Comparison of ENCODE assay signal across 8 mouse cellular contexts in the genomic region with DNA sequence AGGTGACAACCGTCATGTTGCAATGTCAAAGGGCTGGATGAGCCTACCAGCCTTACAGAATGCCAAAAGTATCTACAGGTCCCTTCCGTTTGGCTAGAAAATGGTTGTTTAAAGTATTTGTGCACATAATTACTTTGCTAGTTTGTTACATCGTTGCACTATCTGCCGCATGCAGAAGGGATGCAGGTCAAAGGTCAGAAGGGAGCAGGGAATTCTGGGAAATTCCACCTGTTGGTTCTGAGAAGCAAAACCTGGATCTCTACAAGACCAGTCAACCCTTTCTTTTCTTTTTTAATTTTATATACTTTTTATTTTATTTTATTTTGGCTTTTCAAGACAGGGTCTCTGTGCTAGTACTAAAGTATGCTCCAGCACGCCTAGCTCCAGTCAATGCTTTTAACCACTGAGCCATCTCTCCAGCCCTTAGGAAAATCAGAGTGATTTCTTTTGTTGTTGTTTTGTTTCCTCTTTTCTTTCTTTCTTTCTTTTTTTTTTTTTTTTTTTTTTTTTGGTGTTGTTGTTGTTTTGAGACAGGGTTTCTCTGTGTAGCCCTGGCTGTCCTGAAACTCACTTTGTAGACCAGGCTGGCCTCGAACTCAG. TPM values are rescaled to one million over a fixed set of nuclear protein-coding genes. Genes with fewer than 3 reads are reported as not detected.
DNase-seq lines count a peak whose midpoint lies in the region; ATAC-seq and TF ChIP-seq lines count a peak whose summit lies in the region.

No protein-coding gene starts in this region.

- peak overlapping the region; percentile 80 for H3ac ChIP-seq in myocyte (ENCODE audit: control insufficient read depth, insufficient read length)

- H3K27me3 ChIP-seq in kidney, postnatal 0 days (ENCODE audit: insufficient read depth, low read length) = no peaks in the 10 kb centered on the region
- no peaks in the 10 kb centered on the region for H3K27me3 ChIP-seq in embryonic facial prominence, embryonic 12.5 days
- no peaks in the 10 kb centered on the region for H3K27me3 ChIP-seq in hindbrain, postnatal 0 days (ENCODE audit: insufficient read depth, low read length)
- H3K27me3 ChIP-seq in myocyte (ENCODE audit: control insufficient read depth, insufficient read depth, insufficient read length) = no peaks in the 10 kb centered on the region

- no peak for TF ChIP-seq POLR2A in myocyte (IDR thresholded peaks at IDR 0.05; ENCODE audit: insufficient read length, low read depth)

- H3K9ac ChIP-seq in kidney, postnatal 0 days (ENCODE audit: low read depth, low read length) = no peak overlapping the region; the same call in 1 of the 2 replicates
- H3K9ac ChIP-seq in embryonic facial prominence, embryonic 12.5 days = no peak overlapping the region
- no peak overlapping the region for H3K9ac ChIP-seq in hindbrain, postnatal 0 days (replicated peaks; ENCODE audit: low read length)

- no peak for ATAC-seq in kidney, postnatal 0 days (replicated peaks; ENCODE audit: low FRiP score, low read depth)
- no peak for ATAC-seq in embryonic facial prominence, embryonic 12.5 days (ENCODE audit: insufficient number of reproducible peaks, insufficient read depth, low FRiP score, low TSS enrichment)
- no peak for ATAC-seq in hindbrain, postnatal 0 days

- peak overlapping the region; percentile 97 for H3K27ac ChIP-seq in kidney, postnatal 0 days
- H3K27ac ChIP-seq in embryonic facial prominence, embryonic 12.5 days = peak overlapping the region; percentile 89
- peak overlapping the region; percentile 93 for H3K27ac ChIP-seq in hindbrain, postnatal 0 days

- H3K4me3 ChIP-seq in kidney, postnatal 0 days (replicated peaks; ENCODE audit: low read depth, low read length) = no peak overlapping the region
- H3K4me3 ChIP-seq in embryonic facial prominence, embryonic 12.5 days = no peak overlapping the region
- H3K4me3 ChIP-seq in hindbrain, postnatal 0 days (ENCODE audit: low read length) = peak overlapping the region; percentile 71
- H3K4me3 ChIP-seq in myocyte = peak overlapping the region; percentile 50

- WGBS in kidney, postnatal 0 days = 88% methylated on average over 6 of the region's 6 CpGs
- 89% methylated on average over 6 of the region's 6 CpGs for WGBS in embryonic facial prominence, embryonic 12.5 days
- WGBS in hindbrain, postnatal 0 days = 91% methylated on average over 6 of the region's 6 CpGs

- no peak for DNase-seq in kidney, postnatal 0 days (ENCODE audit: low spot score)
- DNase-seq in kidney, postnatal 25 days = no peak
- DNase-seq in hindbrain, postnatal 0 days (ENCODE audit: low spot score) = no peak
- no peak for DNase-seq in testis, postnatal 10 days (ENCODE audit: low spot score)
- DNase-seq in natural killer cell, adult 2 months (ENCODE audit: low spot score in 2 of 2) = no peak
- no peak for DNase-seq in urinary bladder, postnatal 36 days (ENCODE audit: low spot score in 2 of 2)

- peak overlapping the region; percentile 90; the same call in 1 of the 2 replicates for H3K4me2 ChIP-seq in kidney, postnatal 0 days (ENCODE audit: low read length)
- H3K4me2 ChIP-seq in embryonic facial prominence, embryonic 12.5 days (replicated peaks) = no peak overlapping the region
- H3K4me2 ChIP-seq in hindbrain, postnatal 0 days (ENCODE audit: low read depth, low read length) = peak overlapping the region; percentile 84
- peak overlapping the region; percentile 68 for H3K4me2 ChIP-seq in myocyte (ENCODE audit: low read depth)

- H3K79me2 ChIP-seq in myocyte (ENCODE audit: control insufficient read depth, insufficient read depth) = peaks cover 24% of the 10 kb centered on the region

- TF ChIP-seq CTCF in kidney, postnatal 0 days (IDR thresholded peaks at IDR 0.05; ENCODE audit: low read depth) = no peak
- TF ChIP-seq CTCF in hindbrain, postnatal 0 days (IDR thresholded peaks at IDR 0.05; ENCODE audit: low read depth) = no peak

- H3K36me3 ChIP-seq in kidney, postnatal 0 days (ENCODE audit: insufficient read depth, low read length) = no peaks in the 10 kb centered on the region
- H3K36me3 ChIP-seq in embryonic facial prominence, embryonic 12.5 days = peaks cover 11% of the 10 kb centered on the region
- H3K36me3 ChIP-seq in hindbrain, postnatal 0 days (ENCODE audit: insufficient read depth, low read length) = no peaks in the 10 kb centered on the region
- H3K36me3 ChIP-seq in myocyte (ENCODE audit: control insufficient read depth, insufficient read depth) = no peaks in the 10 kb centered on the region

- peaks cover 15% of the 10 kb centered on the region for H3K4me1 ChIP-seq in kidney, postnatal 0 days (replicated peaks; ENCODE audit: insufficient read depth, low read length)
- peaks cover 21% of the 10 kb centered on the region for H3K4me1 ChIP-seq in embryonic facial prominence, embryonic 12.5 days
- peaks cover 19% of the 10 kb centered on the region; the same call in 1 of the 2 replicates for H3K4me1 ChIP-seq in hindbrain, postnatal 0 days (ENCODE audit: insufficient read depth, low read length)

- no peaks in the 10 kb centered on the region for H3K9me3 ChIP-seq in kidney, postnatal 0 days (replicated peaks; ENCODE audit: low read length)
- H3K9me3 ChIP-seq in embryonic facial prominence, embryonic 12.5 days = no peaks in the 10 kb centered on the region
- no peaks in the 10 kb centered on the region for H3K9me3 ChIP-seq in hindbrain, postnatal 0 days (ENCODE audit: low read length)

TF ChIP-seq in myocyte, 11 proteins besides CTCF, POLR2A, EP300 and RAD21:
- TF ChIP-seq MYOD1 (IDR thresholded peaks at IDR 0.05; ENCODE audit: control insufficient read depth in 1 of 3, insufficient read length in 2 of 3, low read depth in 2 of 3) (no peak), REST (IDR thresholded peaks at IDR 0.05; ENCODE audit: insufficient read depth, insufficient read length) (no peak), SRF (IDR thresholded peaks at IDR 0.05; ENCODE audit: control insufficient read depth, insufficient read length, low read depth) (no peak), TCF3 (IDR thresholded peaks at IDR 0.05; ENCODE audit: insufficient read length, low read depth) (no peak), CEBPB (IDR thresholded peaks at IDR 0.05; ENCODE audit: insufficient read depth, poor library complexity, severe bottlenecking) (no peak), MYOG (IDR thresholded peaks at IDR 0.05; ENCODE audit: control insufficient read depth in 1 of 3, insufficient read depth in 1 of 3, insufficient read length in 2 of 3, low read depth in 2 of 3) (no peak), USF1 (IDR thresholded peaks at IDR 0.05; ENCODE audit: low read depth) (no peak), TCF12 (IDR thresholded peaks at IDR 0.05; ENCODE audit: insufficient read depth, poor library complexity, severe bottlenecking) (no peak)

RNA-seq across cellular contexts. Expression of gene Zmiz2, which starts 0.6 kb away (rescaled TPM):
- polyA plus RNA-seq in kidney, postnatal 0 days (2015; fragmentation: Nextera tagmentation; extraction: Ambion mirVana) = 9.9 TPM in 2 replicates
- 11.9 and 12.5 TPM in 2 replicates for polyA plus RNA-seq in embryonic facial prominence, embryonic 12.5 days (2016; fragmentation: Nextera tagmentation; extraction: Ambion mirVana)
- total RNA-seq in hindbrain, postnatal 0 days (2014; rRNA removed) = 136 and 149 TPM in 2 replicates
- 27.0 and 29.0 TPM in 2 replicates for polyA plus RNA-seq in hindbrain, postnatal 0 days (2015; fragmentation: Nextera tagmentation; extraction: Ambion mirVana)
- 37.1 TPM for polyA plus RNA-seq in myocyte (2012; fragmentation: generic; extraction: Trizol)

RNA-seq across cellular contexts. Expression of gene Ppia, which starts 27.0 kb away (rescaled TPM):
- 5,621 and 5,791 TPM in 2 replicates for polyA plus RNA-seq in kidney, postnatal 0 days (2015; fragmentation: Nextera tagmentation; extraction: Ambion mirVana)
- polyA plus RNA-seq in embryonic facial prominence, embryonic 12.5 days (2016; fragmentation: Nextera tagmentation; extraction: Ambion mirVana) = 5,090 and 5,096 TPM in 2 replicates
- total RNA-seq in hindbrain, postnatal 0 days (2014; rRNA removed) = 2,267 and 2,460 TPM in 2 replicates
- 5,475 and 5,597 TPM in 2 replicates for polyA plus RNA-seq in hindbrain, postnatal 0 days (2015; fragmentation: Nextera tagmentation; extraction: Ambion mirVana)
- polyA plus RNA-seq in myocyte (2012; fragmentation: generic; extraction: Trizol) = 3,065 TPM

RNA-seq across cellular contexts. Expression of gene H2afv, which starts 56.0 kb away (rescaled TPM):
- polyA plus RNA-seq in kidney, postnatal 0 days (2015; fragmentation: Nextera tagmentation; extraction: Ambion mirVana) = 441 and 458 TPM in 2 replicates
- 693 and 728 TPM in 2 replicates for polyA plus RNA-seq in embryonic facial prominence, embryonic 12.5 days (2016; fragmentation: Nextera tagmentation; extraction: Ambion mirVana)
- 75.5 and 95.0 TPM in 2 replicates for total RNA-seq in hindbrain, postnatal 0 days (2014; rRNA removed)
- 251 and 254 TPM in 2 replicates for polyA plus RNA-seq in hindbrain, postnatal 0 days (2015; fragmentation: Nextera tagmentation; extraction: Ambion mirVana)
- 175 TPM for polyA plus RNA-seq in myocyte (2012; fragmentation: generic; extraction: Trizol)

Comparison
In these comparisons a context has a peak if more than half of its experiments do, and no peak if none do; other contexts are left out.
1. H3K4me3 ChIP-seq: peak in hindbrain, postnatal 0 days (single experiment) and myocyte (single experiment); none in kidney, postnatal 0 days (single experiment) and embryonic facial prominence, embryonic 12.5 days (single experiment).
2. Peak in every context shown above with its lines, with median percentiles within 50 percentile points of each other: H3K27ac ChIP-seq.